Mouse (Mus musculus) bone marrow, adult 2 months (tissue): ENCODE results near the gene Sppl2a.

Experiments
- CTCF ChIP-seq: fragments of 200-500 bp; IDR thresholded peaks from 2 replicates; pipeline ENCODE4 v1.5.1; 2011; ENCODE audit warnings: low read length, control low read depth; ENCODE audit not compliant: control insufficient read depth, insufficient read depth
- POLR2A ChIP-seq: fragments of 200-500 bp; IDR thresholded peaks from 2 replicates; pipeline ENCODE4 v1.6.1; 2011; ENCODE audit warnings: low read depth, mild to moderate bottlenecking, control low read depth, low read length, borderline replicate concordance; ENCODE audit not compliant: control insufficient read depth

GRCm38 (mm10) chr2:126894245-126894644 lies 38.8 kb downstream of the Sppl2a start:
- TF ChIP-seq CTCF, result no peak
- TF ChIP-seq POLR2A, result no peak
